Mouse (Mus musculus) midbrain, embryonic 16.5 days (tissue): ENCODE results near the gene Arhgap42. TPM values are rescaled to one million over a fixed set of nuclear protein-coding genes. Genes with fewer than 3 reads are reported as not detected.

Experiments
- ATAC-seq: fragments of 200-750 bp; cut with Nextera tagmentation; 2 replicates; pipeline ENCODE4 v1.8.0; 2017; ENCODE audit warnings: moderate TSS enrichment
- H3K27ac ChIP-seq: fragments of 300-500 bp; sonication (generic); 2 replicates; pipeline ENCODE4 v1.5.1; 2014; ENCODE audit warnings: mild to moderate bottlenecking, low read length, mixed read lengths
- H3K27me3 ChIP-seq: fragments of 300-500 bp; sonication (generic); 2 replicates; pipeline ENCODE4 v1.6.1; 2014; ENCODE audit warnings: low read depth, low read length, mixed read lengths; ENCODE audit not compliant: control insufficient read depth, insufficient read depth
- H3K36me3 ChIP-seq: fragments of 300-500 bp; sonication (generic); 2 replicates; pipeline ENCODE4 v1.6.1; 2014; ENCODE audit warnings: mild to moderate bottlenecking, low read length, moderate library complexity, mixed read lengths; ENCODE audit not compliant: control insufficient read depth, insufficient read depth
- H3K4me1 ChIP-seq: fragments of 300-500 bp; sonication (generic); 2 replicates; pipeline ENCODE4 v1.6.1; 2014; ENCODE audit warnings: mild to moderate bottlenecking, low read length, mixed read lengths; ENCODE audit not compliant: control insufficient read depth, insufficient read depth
- H3K4me2 ChIP-seq: fragments of 300-500 bp; sonication (generic); 2 replicates; pipeline ENCODE4 v1.6.1; 2014; ENCODE audit warnings: mild to moderate bottlenecking, low read length, mixed read lengths
- H3K4me3 ChIP-seq: fragments of 300-500 bp; sonication (generic); 2 replicates; pipeline ENCODE4 v1.5.1; 2014; ENCODE audit warnings: low read depth, mild to moderate bottlenecking, low read length, moderate library complexity, mixed read lengths
- H3K9ac ChIP-seq: fragments of 300-500 bp; sonication (generic); 2 replicates; pipeline ENCODE4 v1.6.1; 2014; ENCODE audit warnings: low read depth, low read length, mixed read lengths
- H3K9me3 ChIP-seq: fragments of 300-500 bp; sonication (generic); replicated peaks from 2 replicates; pipeline ENCODE4 v1.6.1; 2014; ENCODE audit warnings: mild to moderate bottlenecking, low read length, mixed read lengths; ENCODE audit not compliant: control insufficient read depth, poor library complexity, severe bottlenecking
- WGBS: fragments of 180-500 bp; shearing (Covaris S2); extraction: QIAGEN DNeasy Blood & Tissue Kit; methylation state at CpG from one replicate; pipeline ENCODE4 v1.1.7; 2014; 5-methylcytosine and 5-hydroxymethylcytosine counted together
- polyA plus RNA-seq: library from polyadenylated mRNA; unstranded; fragments of >200 nt; fragmentation: Nextera tagmentation; extraction: Ambion mirVana; gene quantifications from 2 replicates; pipeline ENCODE4 v1.2.1, GENCODE M21; 2015

The Arhgap42 gene
- polyA plus RNA-seq, 1 experiment from 2014 or later: 14.7 TPM

- Histone ChIP-seq H3K27me3 (no peaks in the 10 kb centered on the region), H3K36me3 (no peaks in the 10 kb centered on the region), H3K9me3 (no peaks in the 10 kb centered on the region), H3K4me2 (no peak overlapping the region), H3K4me3 (no peak overlapping the region), H3K4me1 (no peaks in the 10 kb centered on the region), H3K9ac (no peak overlapping the region), H3K27ac (no peak overlapping the region)
- WGBS: 81% methylated on average over 5 of the region's 5 CpGs
- no peak for ATAC-seq
Measured at GRCm38 (mm10) chr9:9171146-9171816, 67.6 kb downstream of the Arhgap42 start.

GRCm38 (mm10) chr9:9165641-9166063, 73.2 kb downstream of the Arhgap42 start:
- no peak overlapping the region for H3K4me3 ChIP-seq
- no peaks in the 10 kb centered on the region for H3K4me1 ChIP-seq
- no peak overlapping the region for H3K9ac ChIP-seq
- H3K27me3 ChIP-seq: no peaks in the 10 kb centered on the region
- ATAC-seq: no peak
- no peak overlapping the region for H3K4me2 ChIP-seq
- H3K36me3 ChIP-seq: no peaks in the 10 kb centered on the region
- no peak overlapping the region for H3K27ac ChIP-seq
- 86% methylated on average over 4 of the region's 4 CpGs for WGBS
- no peaks in the 10 kb centered on the region for H3K9me3 ChIP-seq

DNA sequence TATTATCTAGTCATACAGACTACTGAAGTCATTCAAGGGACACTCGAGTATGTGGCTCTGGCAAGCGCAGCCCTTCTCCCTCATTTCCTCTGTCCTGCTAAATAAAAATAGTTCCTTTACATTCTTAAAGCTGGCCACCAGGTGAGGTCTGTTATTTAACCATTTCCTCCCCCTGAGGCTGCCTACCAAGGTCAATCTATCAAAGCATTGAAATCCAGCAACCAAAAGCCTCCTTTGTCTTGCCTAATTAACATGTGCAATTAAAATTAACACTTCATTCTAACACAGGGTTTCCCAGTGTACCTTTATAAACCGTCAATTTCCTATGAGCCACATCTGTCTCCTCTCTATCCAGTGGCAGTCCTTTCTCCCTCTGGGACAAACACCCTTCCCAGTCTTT, 78.2 kb downstream of the Arhgap42 start:
- H3K27ac ChIP-seq: no peak overlapping the region
- no peak overlapping the region for H3K4me3 ChIP-seq
- 55% methylated on average over 3 of the region's 3 CpGs for WGBS
- H3K9ac ChIP-seq: no peak overlapping the region
- H3K9me3 ChIP-seq: no peaks in the 10 kb centered on the region
- H3K36me3 ChIP-seq: no peaks in the 10 kb centered on the region
- no peaks in the 10 kb centered on the region for H3K27me3 ChIP-seq
- no peaks in the 10 kb centered on the region for H3K4me1 ChIP-seq
- no peak overlapping the region for H3K4me2 ChIP-seq
- ATAC-seq: no peak

DNA sequence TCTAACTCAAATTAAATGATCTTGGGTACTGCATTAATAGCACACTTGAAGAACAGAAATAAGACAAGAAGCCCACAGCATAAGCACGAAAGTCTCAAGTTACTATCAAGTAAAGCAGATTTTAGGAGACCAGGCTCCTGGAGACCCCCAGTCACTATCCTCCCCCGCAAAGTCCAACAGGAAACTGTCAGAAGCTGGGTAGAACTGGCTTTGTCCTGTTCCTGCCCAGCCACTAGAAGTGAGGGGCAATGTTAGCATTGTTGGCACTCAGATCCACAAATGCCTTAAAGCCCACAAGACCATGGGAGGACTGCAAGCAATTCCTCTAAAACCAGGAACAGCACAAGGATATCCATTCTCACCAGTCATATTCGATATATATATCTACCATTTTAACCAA, 80.7 kb downstream of the Arhgap42 start:
- Histone ChIP-seq H3K4me1 (no peaks in the 10 kb centered on the region), H3K9me3 (no peaks in the 10 kb centered on the region), H3K36me3 (no peaks in the 10 kb centered on the region), H3K27ac (no peak overlapping the region), H3K9ac (no peak overlapping the region), H3K27me3 (no peaks in the 10 kb centered on the region), H3K4me3 (no peak overlapping the region), H3K4me2 (no peak overlapping the region)
- no peak for ATAC-seq
- WGBS: 89% methylated on average over 3 of the region's 3 CpGs

- H3K27me3 ChIP-seq: no peaks in the 10 kb centered on the region
- no peaks in the 10 kb centered on the region for H3K4me1 ChIP-seq
- ATAC-seq: no peak
- H3K36me3 ChIP-seq: no peaks in the 10 kb centered on the region
- no peak overlapping the region for H3K4me2 ChIP-seq
- H3K4me3 ChIP-seq: no peak overlapping the region
- H3K9ac ChIP-seq: no peak overlapping the region
- WGBS: 82% methylated on average over 2 of the region's 2 CpGs
- H3K9me3 ChIP-seq: no peaks in the 10 kb centered on the region
- H3K27ac ChIP-seq: no peak overlapping the region
Measured at GRCm38 (mm10) chr9:9157425-9157824, 81.5 kb downstream of the Arhgap42 start.

GRCm38 (mm10) chr9:9154636-9155035, 84.3 kb downstream of the Arhgap42 start:
- no peak for ATAC-seq

GRCm38 (mm10) chr9:9144301-9145121, 94.4 kb downstream of the Arhgap42 start:
- Histone ChIP-seq H3K4me3 (no peak overlapping the region), H3K36me3 (no peaks in the 10 kb centered on the region), H3K9me3 (no peaks in the 10 kb centered on the region), H3K9ac (no peak overlapping the region), H3K4me1 (no peaks in the 10 kb centered on the region), H3K27me3 (no peaks in the 10 kb centered on the region), H3K4me2 (no peak overlapping the region), H3K27ac (no peak overlapping the region)
- 95% methylated on average over 7 of the region's 7 CpGs for WGBS
- ATAC-seq: no peak

More at GRCm38 (mm10) chr9:9154636-9155035, 84.3 kb downstream of the Arhgap42 start:
- H3K27me3 ChIP-seq: no peaks in the 10 kb centered on the region
- no peak overlapping the region for H3K9ac ChIP-seq
- H3K9me3 ChIP-seq: no peaks in the 10 kb centered on the region
- no peak overlapping the region for H3K4me3 ChIP-seq
- no peak overlapping the region for H3K4me2 ChIP-seq
- no peaks in the 10 kb centered on the region for H3K4me1 ChIP-seq
- H3K27ac ChIP-seq: no peak overlapping the region
- H3K36me3 ChIP-seq: no peaks in the 10 kb centered on the region
- WGBS: 91% methylated on average over 3 of the region's 3 CpGs

DNA sequence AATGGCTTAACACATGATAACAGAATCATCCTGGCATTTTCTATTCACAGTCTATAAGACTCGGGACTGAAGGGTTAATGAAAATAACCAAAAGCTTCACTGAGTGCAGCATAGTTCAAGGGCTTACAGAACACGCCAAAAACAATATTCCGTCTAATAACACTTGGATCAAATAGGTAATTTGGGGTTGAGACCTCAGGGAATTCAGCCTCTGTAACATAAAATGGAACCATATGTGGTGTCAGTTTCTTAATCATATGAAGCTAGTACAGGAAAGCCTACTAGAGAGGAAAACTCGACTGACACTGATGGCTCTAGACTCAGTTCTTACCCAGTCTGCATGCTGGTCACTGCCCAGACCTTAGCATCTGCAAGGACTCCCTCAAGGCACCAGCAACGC, 95.8 kb downstream of the Arhgap42 start:
- WGBS: 63% methylated on average over 5 of the region's 5 CpGs
- no peaks in the 10 kb centered on the region for H3K4me1 ChIP-seq
- no peak overlapping the region for H3K9ac ChIP-seq
- H3K9me3 ChIP-seq: no peaks in the 10 kb centered on the region
- no peak overlapping the region for H3K4me3 ChIP-seq
- no peaks in the 10 kb centered on the region for H3K27me3 ChIP-seq
- H3K4me2 ChIP-seq: no peak overlapping the region
- H3K27ac ChIP-seq: no peak overlapping the region
- ATAC-seq: no peak
- H3K36me3 ChIP-seq: no peaks in the 10 kb centered on the region

DNA sequence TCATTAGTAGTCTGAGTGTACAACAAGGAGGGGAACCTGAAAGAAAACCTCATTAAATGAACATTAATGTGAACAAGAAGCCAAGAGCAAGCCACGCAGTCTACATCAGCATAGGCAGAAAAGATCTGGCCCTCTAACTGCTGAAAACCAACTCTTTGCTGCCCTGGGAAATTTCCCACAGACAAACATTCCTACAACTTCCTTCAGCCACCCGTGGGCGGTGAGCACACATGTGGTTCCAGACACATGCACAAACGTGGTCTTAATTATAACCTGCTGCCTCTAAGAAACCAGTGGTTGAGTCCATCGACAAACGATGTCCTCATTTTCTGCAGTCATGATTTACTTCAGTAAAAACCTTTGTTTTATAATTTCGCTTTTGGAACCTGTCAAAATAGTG, 96.3 kb downstream of the Arhgap42 start:
- H3K27ac ChIP-seq: no peak overlapping the region
- WGBS: 74% methylated on average over 7 of the region's 7 CpGs
- H3K27me3 ChIP-seq: no peaks in the 10 kb centered on the region
- no peak overlapping the region for H3K9ac ChIP-seq
- no peaks in the 10 kb centered on the region for H3K4me1 ChIP-seq
- no peak overlapping the region for H3K4me2 ChIP-seq
- H3K36me3 ChIP-seq: no peaks in the 10 kb centered on the region
- ATAC-seq: no peak
- H3K9me3 ChIP-seq: no peaks in the 10 kb centered on the region
- H3K4me3 ChIP-seq: no peak overlapping the region
